Mouse (Mus musculus) brain, embryonic 14.5 days (tissue): ENCODE results near the gene Chp2.

Experiments used
- CTCF ChIP-seq: fragments of 200-500 bp; IDR thresholded peaks from 2 replicates; pipeline ENCODE4 v1.5.1; 2012; ENCODE audit warnings: inconsistent platforms, mild to moderate bottlenecking, moderate library complexity, borderline replicate concordance; ENCODE audit not compliant: insufficient read depth, insufficient read length; ENCODE audit errors: extremely low read depth
- POLR2A ChIP-seq: fragments of 200-500 bp; IDR thresholded peaks from 2 replicates; pipeline ENCODE4 v1.6.1; 2012; ENCODE audit warnings: mild to moderate bottlenecking, inconsistent platforms, borderline replicate concordance; ENCODE audit not compliant: poor library complexity, insufficient read depth, insufficient read length, severe bottlenecking; ENCODE audit errors: extremely low read depth

DNA sequence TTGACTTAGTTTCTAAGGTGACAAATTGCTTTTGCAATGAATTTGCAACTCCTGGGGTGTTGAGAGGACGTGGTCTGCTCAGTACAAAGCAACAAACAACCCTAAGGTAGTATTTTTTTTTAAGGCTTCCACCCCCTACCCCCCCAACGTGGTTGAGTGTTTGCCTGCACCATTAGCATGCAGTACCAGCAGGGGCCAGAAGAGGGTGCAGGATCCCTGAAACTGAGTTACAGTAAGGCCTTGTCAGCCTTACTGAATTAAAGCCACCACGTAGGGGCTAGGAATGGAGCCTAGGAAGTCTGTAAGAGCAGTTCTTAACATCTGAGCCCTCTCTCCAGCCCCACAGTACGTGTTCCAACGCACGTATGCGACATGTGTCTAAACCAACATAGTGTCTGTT is 29.8 kb upstream of the Chp2 start:
- TF ChIP-seq CTCF (peak; percentile 82; the same call in 1 of the 2 replicates), POLR2A (no peak)
